Mouse (Mus musculus) forebrain, embryonic 10.5 days (tissue): ENCODE data around the gene Csn1s2b. TPM values are rescaled to one million over a fixed set of nuclear protein-coding genes. Genes with fewer than 3 reads are reported as not detected.
"Not testable (repeated sequence)": the region's sequence is repeated elsewhere in the genome, so short reads cannot be mapped to it uniquely, and the experiment has no call there.

ENCODE experiments used
- DNase-seq: peaks from one replicate; pipeline ENCODE4 v3.0.0-alpha.2; 2017; ENCODE audit warnings: low spot score; ENCODE audit errors: extremely low spot score
- H3K27ac ChIP-seq: fragments of 300-500 bp; sonication (generic); 2 replicates; pipeline ENCODE4 v1.5.1; 2016; ENCODE audit warnings: mild to moderate bottlenecking
- H3K27me3 ChIP-seq: fragments of 300-500 bp; sonication (generic); 2 replicates; pipeline ENCODE4 v1.6.1; 2016; ENCODE audit warnings: mild to moderate bottlenecking; ENCODE audit not compliant: poor library complexity, severe bottlenecking
- H3K36me3 ChIP-seq: fragments of 300-500 bp; sonication (generic); replicated peaks from 2 replicates; pipeline ENCODE4 v1.6.1; 2016; ENCODE audit warnings: mild to moderate bottlenecking, moderate library complexity
- H3K4me1 ChIP-seq: fragments of 300-500 bp; sonication (generic); 2 replicates; pipeline ENCODE4 v1.6.1; 2016
- H3K4me3 ChIP-seq: fragments of 300-500 bp; sonication (generic); 2 replicates; pipeline ENCODE4 v1.5.1; 2016; ENCODE audit warnings: mild to moderate bottlenecking, moderate library complexity
- H3K9me3 ChIP-seq: fragments of 300-500 bp; sonication (generic); 2 replicates; pipeline ENCODE4 v1.6.1; 2016; ENCODE audit warnings: mild to moderate bottlenecking, moderate library complexity
- WGBS: fragments of 180-500 bp; shearing (Covaris S2); methylation state at CpG from one replicate; pipeline ENCODE4 v1.1.7; 2016; 5-methylcytosine and 5-hydroxymethylcytosine counted together
- polyA plus RNA-seq: library from polyadenylated mRNA; unstranded; fragments of >200 nt; fragmentation: Nextera tagmentation; extraction: Ambion mirVana; gene quantifications from 2 replicates; pipeline ENCODE4 v1.2.1, GENCODE M21; 2016

Gene Csn1s2b
- not detected in 2 replicates for polyA plus RNA-seq

DNA sequence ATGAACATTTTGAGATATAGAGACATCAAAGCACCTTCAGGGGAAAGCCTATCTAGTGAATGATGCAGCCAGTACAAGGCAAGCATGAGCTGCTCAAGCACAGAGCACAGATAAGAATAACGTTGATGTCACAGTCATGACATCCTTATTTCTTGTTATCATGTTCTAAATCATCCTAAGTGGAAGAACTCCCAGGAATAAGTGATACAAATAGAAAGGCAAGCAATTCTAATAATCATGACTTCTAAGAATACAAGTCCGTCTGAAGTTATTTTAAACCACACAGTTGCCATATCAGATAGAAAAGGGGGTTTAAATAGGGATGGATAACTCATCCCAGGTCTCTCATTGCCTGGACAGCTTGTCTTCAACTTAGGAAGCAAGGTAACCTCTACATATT is at the start of gene Csn1s2b:
Csn1s2b (plus strand) TSS at position 301 of the 400 bp plus-strand sequence.
- Histone ChIP-seq H3K4me3 (no peak within 1 kb of the TSS), H3K27me3 (no peaks in the 10 kb centered on the region), H3K27ac (no peak within 1 kb of the TSS), H3K9me3 (no peaks in the 10 kb centered on the region), H3K4me1 (no peaks in the 10 kb centered on the region), H3K36me3 (no peaks in the 10 kb centered on the region)
- no peak for DNase-seq
- 86% methylated on average over 2 of the region's 2 CpGs for WGBS

DNA sequence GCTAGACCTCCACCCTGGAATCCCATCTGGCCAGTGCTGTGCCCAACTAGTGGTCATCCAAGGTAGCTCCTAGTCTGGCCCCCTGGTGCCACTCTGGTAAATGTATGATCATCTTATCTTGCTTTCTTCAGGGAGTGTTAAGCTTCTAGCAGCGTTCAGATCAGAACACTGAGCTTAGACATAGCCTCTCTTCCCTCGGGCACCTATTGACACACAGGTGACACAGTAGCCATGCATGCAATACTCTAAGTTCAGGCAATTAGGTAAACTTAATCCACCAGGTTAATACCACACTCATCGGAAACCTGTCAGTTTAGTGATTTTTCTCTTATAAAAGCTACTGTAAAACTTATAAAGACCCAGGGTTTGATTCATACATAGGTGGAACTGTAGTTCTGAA is 43.3 kb upstream of the Csn1s2b start:
- H3K27me3 ChIP-seq, result no peaks in the 10 kb centered on the region
- no peaks in the 10 kb centered on the region for H3K36me3 ChIP-seq
- 88% methylated on average over 3 of the region's 3 CpGs for WGBS
- H3K4me3 ChIP-seq, result no peak overlapping the region
- H3K4me1 ChIP-seq, result no peaks in the 10 kb centered on the region
- no peak for DNase-seq
- H3K9me3 ChIP-seq, result no peaks in the 10 kb centered on the region
- no peak overlapping the region for H3K27ac ChIP-seq

DNA sequence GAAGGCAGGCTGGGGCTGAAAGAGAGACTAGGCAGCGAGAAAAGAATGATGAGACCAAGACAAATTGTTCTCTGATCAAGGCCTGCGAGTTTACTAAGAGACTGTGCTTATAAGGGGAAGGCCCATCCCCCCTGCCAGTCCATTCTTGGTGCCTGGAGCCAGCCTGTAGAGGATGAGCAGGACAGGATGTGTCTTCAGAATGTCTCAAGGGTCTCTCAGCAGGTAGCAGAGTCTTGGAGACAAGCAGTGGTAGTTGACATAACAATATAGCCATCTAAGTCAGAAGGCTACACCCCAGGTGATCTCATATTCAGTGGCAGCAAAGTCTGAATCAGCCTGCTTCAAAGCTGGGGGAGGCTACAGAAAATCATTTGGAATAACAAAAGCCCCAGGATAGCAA is 35.7 kb upstream of the Csn1s2b start:
- not testable (repeated sequence) for H3K4me3 ChIP-seq, H3K4me1 ChIP-seq, H3K27ac ChIP-seq, H3K36me3 ChIP-seq, H3K9me3 ChIP-seq, H3K27me3 ChIP-seq, DNase-seq
- 47% methylated on average over 2 of the region's 2 CpGs for WGBS

DNA sequence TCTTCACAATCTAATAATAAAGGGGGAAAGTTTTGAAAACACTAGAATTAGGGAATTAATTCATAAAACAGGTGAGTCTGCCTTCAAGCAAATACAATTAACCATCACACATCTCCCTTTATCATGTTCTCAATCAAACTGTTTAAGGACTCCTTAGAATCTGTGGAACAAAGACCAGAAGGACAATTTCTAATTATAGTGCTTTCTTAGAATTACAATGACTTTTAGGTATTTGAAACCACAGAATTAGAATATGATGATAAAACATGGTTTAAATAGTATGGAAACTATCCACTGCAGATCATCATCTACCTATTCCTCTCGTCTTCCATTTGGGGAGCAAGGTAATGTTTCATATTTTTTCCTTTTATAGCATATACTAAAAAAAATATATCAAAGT is 33.6 kb upstream of the Csn1s2b start, which contains the start of gene Csn1s2a:
Csn1s2a (plus strand) TSS at position 301 of the 400 bp plus-strand sequence.
- DNase-seq, result no peak
- H3K36me3 ChIP-seq, result no peaks in the 10 kb centered on the region
- no peak within 1 kb of the TSS for H3K27ac ChIP-seq
- WGBS, result 87% methylated on average over 1 of the region's 1 CpGs
- H3K27me3 ChIP-seq, result no peaks in the 10 kb centered on the region
- H3K4me1 ChIP-seq, result no peaks in the 10 kb centered on the region
- H3K4me3 ChIP-seq, result no peak within 1 kb of the TSS
- no peaks in the 10 kb centered on the region for H3K9me3 ChIP-seq

DNA sequence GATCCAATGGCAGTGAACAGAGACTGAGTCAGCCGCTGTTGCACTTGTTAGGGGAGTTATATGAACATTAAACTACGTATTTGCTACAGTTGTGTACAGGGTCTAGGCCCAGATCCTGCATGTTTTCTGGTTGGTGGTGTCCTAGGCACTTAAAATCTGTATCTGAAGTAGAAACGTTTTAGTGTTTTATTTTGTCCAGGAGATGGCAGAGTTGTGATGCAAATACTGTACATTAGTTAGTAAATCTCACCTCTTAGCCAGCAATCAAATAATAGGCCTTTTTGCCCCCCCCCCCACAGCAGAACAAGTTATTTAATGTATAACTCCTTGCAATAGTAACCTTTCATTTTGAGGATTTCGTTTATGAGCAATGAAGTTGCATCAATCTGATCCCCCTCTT is 25.2 kb upstream of the Csn1s2b start:
- 65% methylated on average over 4 of the region's 4 CpGs for whole genome bisulfite sequencing
- H3K27ac ChIP-seq, result no peak overlapping the region
- H3K4me3 ChIP-seq, result no peak overlapping the region
- H3K27me3 ChIP-seq, result no peaks in the 10 kb centered on the region
- H3K36me3 ChIP-seq, result no peaks in the 10 kb centered on the region
- no peaks in the 10 kb centered on the region for H3K4me1 ChIP-seq
- H3K9me3 ChIP-seq, result no peaks in the 10 kb centered on the region
- no peak for DNase-seq

DNA sequence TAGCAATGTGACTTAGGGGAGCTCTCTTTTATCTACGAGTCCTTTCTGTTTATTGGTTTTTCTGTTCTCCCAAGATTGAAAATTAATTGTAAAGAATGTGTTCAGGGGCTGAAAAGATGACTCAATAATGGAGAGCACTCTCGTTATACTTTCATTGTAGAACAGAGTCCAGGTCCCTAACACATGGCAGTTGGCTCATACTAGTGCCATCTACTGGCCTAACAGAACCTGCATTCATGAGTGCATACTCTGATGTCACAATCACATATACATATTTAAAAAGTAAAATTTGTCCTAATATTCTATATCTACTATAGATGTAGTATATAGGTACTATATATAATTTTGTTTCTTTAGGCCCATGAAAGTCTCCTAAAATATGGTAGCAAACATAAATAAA is 1.4 kb downstream of the Csn1s2b start:
- 62% methylated on average over 2 of the region's 2 CpGs for WGBS
- Histone ChIP-seq H3K27me3 (no peaks in the 10 kb centered on the region), H3K27ac (no peak overlapping the region), H3K4me1 (no peaks in the 10 kb centered on the region), H3K4me3 (no peak overlapping the region), H3K36me3 (no peaks in the 10 kb centered on the region), H3K9me3 (no peaks in the 10 kb centered on the region)
- DNase-seq, result no peak

DNA sequence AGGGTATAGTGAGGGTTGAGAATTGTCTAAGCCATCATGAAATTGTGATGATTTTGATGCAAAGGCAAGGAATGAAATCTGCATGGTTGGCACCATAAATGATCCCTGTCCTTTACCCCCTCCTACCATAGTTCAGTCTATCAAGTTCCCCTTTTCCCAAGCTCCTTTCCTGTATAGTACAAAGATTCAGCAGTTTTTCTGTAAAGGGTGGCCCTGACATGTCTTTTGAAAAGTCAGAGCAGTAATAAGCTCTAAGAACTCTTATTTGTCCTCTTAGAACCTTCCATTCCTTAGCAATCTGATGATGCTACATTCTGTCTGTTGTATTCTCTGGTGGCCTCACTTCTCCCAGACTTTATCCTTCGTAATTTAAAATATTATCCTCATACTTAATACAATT is 17.5 kb downstream of the Csn1s2b start, which contains the start of gene Prr27:
Prr27 (plus strand) TSS at position 301 of the 400 bp plus-strand sequence.
- no peaks in the 10 kb centered on the region for H3K27me3 ChIP-seq
- no peaks in the 10 kb centered on the region for H3K9me3 ChIP-seq
- WGBS, result 82% methylated on average over 1 of the region's 1 CpGs
- no peaks in the 10 kb centered on the region for H3K36me3 ChIP-seq
- no peaks in the 10 kb centered on the region for H3K4me1 ChIP-seq
- H3K4me3 ChIP-seq, result no peak within 1 kb of the TSS
- no peak within 1 kb of the TSS for H3K27ac ChIP-seq
- no peak for DNase-seq

DNA sequence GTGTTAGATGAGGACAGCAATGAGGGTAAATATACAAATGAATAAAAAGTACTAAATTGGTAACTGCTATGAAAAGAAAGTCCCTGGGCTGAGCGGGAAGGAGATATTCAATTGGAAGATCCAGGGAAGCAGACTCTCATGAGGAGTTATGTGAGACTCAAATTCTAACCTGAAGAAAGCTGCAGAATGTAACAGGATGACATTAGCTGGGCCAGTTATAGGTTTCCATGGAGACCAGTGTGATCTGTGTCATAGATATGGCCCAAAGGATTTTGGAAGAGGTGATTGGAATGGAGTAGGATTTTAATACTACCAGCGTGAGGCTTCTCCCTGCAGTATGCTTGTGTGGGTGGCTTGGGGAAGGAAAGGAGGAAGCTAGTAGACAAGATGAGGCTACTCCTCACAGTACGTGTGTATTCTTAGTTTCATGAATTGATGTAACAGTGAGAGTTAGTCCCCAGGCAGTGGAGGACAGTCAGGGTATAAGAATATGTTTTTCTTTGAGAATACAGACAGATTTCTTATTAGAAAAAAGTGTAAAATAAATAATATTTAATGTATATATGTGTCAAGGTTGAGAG is 47.3 kb downstream of the Csn1s2b start:
- H3K27me3 ChIP-seq, result no peaks in the 10 kb centered on the region
- H3K9me3 ChIP-seq, result no peaks in the 10 kb centered on the region
- no peaks in the 10 kb centered on the region for H3K36me3 ChIP-seq
- H3K27ac ChIP-seq, result no peak overlapping the region
- H3K4me1 ChIP-seq, result no peaks in the 10 kb centered on the region
- 84% methylated on average over 3 of the region's 3 CpGs for WGBS
- no peak for DNase-seq
- H3K4me3 ChIP-seq, result no peak overlapping the region

DNA sequence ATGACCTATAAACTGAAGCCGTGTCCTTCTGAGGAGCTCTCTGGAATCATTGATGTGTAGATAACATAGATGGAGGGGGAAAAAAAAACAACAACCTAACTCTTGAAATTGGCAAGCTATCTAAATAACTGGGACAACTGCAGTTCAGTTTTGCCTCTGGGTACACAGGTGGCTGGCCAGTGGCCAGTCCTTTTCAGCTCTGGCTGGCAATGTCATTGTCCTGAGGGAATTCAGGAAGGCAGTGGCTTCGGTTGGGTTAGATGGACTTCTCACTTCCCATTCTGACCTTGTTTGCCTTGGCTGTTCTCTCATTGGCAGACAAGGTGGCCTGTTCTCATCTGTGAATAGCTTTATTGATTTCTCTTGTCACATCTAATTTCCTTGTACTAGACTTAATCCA is 62.2 kb downstream of the Csn1s2b start:
- no peak overlapping the region for H3K4me3 ChIP-seq
- no peak for DNase-seq
- no peaks in the 10 kb centered on the region for H3K9me3 ChIP-seq
- no peaks in the 10 kb centered on the region for H3K36me3 ChIP-seq
- WGBS, result 74% methylated on average over 2 of the region's 2 CpGs
- no peaks in the 10 kb centered on the region for H3K4me1 ChIP-seq
- H3K27me3 ChIP-seq, result no peaks in the 10 kb centered on the region
- H3K27ac ChIP-seq, result no peak overlapping the region

DNA sequence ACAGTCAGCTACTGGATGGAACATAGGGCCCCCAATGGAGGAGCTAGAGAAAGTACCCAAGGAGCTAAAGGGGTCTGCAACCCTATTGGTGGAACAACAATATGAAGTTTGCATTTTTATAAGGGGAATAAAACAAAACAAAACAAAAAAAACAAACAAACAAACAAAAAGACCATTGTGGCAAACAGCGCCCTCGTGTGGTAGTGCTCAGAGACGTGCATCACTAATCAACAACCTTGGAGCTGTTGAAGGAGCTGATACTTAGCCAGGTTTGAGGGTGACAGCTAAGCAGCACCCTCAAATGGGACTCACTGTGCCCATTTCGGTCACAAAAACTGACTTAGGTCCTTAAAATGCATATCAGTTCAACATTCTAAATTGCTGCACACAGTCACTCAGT is 63.5 kb downstream of the Csn1s2b start:
- no peaks in the 10 kb centered on the region for H3K9me3 ChIP-seq
- DNase-seq, result no peak
- no peaks in the 10 kb centered on the region for H3K4me1 ChIP-seq
- H3K27ac ChIP-seq, result no peak overlapping the region
- 32% methylated on average over 4 of the region's 4 CpGs for WGBS
- H3K4me3 ChIP-seq, result no peak overlapping the region
- no peaks in the 10 kb centered on the region for H3K36me3 ChIP-seq
- H3K27me3 ChIP-seq, result no peaks in the 10 kb centered on the region

Other genes starting within 250 kb of the Csn1s2b start
- gene Sult1d1, start 239.1 kb upstream of the Csn1s2b start, polyA plus RNA-seq, result not detected in 2 replicates
- gene Sult1e1, start 216.5 kb upstream of the Csn1s2b start, polyA plus RNA-seq, result 1.0 and 1.7 TPM in 2 replicates
- gene Csn1s1, start 141.9 kb upstream of the Csn1s2b start, polyA plus RNA-seq, result not detected in 2 replicates
- not detected in 2 replicates for gene Csn2, start 108.5 kb upstream of the Csn1s2b start, polyA plus RNA-seq
- not detected in 2 replicates for gene Csn1s2a, start 33.5 kb upstream of the Csn1s2b start, polyA plus RNA-seq
- not detected in 2 replicates for gene Prr27, start 17.6 kb downstream of the Csn1s2b start, polyA plus RNA-seq
- gene Odam, start 76.9 kb downstream of the Csn1s2b start, polyA plus RNA-seq, result not detected in 2 replicates
- 0.37 and 0.52 TPM in 2 replicates for gene Csn3, start 117.5 kb downstream of the Csn1s2b start, polyA plus RNA-seq
- gene 2310003L06Rik, start 161.4 kb downstream of the Csn1s2b start, polyA plus RNA-seq, result not detected in 2 replicates
- not detected in 2 replicates for gene Gm28434, start 161.4 kb downstream of the Csn1s2b start, polyA plus RNA-seq
- gene Cabs1, start 171.4 kb downstream of the Csn1s2b start, polyA plus RNA-seq, result not detected in 2 replicates
- not detected in 2 replicates for gene Smr3a, start 194.5 kb downstream of the Csn1s2b start, polyA plus RNA-seq